Mouse (Mus musculus): Measurements from ENCODE around the gene Esam.

Esam gene

DNA sequence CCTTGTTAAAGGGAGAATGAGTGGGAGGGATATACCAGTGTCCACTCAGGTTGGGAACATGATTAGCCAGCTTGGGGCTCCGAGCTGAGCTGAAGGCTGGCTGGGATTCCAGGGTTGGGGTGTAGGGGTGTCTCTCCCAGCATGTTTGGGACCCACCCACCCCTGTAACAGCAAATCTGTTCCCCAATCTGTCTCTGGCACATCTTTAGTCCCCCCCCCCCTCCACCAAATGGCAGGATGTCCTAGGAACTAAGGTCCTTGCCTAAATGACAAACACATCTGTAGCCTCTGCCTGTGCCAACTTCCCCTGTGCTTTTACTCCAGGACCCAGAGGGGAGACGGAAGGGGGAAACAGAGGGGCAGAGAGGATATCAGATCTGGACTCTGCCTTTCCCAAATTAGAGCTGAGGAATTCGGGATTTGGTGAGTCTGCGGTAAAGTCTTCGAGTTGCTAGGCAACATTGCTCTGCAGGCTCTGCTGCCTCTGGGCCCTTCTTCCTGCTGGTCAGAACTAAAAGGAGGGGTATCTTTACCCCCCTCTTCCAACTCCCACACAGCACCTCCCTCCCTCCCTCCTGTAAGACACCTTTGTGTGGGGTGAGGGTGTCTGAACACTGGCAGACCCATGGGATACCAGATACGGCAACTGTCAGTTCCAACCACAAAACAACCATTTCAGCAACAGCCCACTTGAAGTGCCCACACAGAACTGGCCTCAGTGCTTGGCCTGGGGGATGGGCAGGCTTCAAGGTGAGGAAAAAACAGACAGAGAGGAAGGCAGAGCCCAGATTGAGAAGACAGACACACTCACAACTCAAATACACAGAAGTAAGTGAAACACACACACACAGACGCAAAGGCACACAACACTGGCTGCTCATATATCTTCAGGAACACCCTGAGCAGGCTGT is 27.2 kb downstream of the Esam start, which contains the start of gene Siae:
Gene Siae (plus strand): TSS at position 861 of the 911 bp plus-strand sequence.
- DNase-seq (ENCODE audit: low spot score): no peak

DNA sequence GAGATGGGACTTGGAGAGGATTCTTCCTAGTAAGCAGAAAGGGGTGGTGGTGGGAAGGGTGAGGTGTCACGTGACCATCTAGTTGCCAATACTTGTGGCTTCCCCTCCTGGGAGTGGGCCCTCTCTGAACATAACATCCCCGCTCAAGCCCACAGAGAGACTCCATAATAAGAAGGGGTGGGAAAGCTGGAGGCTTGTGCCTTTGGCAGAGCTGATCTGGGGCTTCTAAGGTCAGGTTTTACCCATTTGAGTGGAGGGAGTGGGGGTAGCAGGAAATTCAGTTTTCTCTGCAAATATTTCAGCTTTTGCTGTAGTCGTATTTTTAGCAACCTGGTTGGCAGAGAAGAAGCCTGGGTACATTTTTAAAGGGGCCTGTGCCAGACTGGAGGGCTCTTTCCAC is 28.5 kb downstream of the Esam start:
- DNase-seq (ENCODE audit: low spot score): no peak

DNA sequence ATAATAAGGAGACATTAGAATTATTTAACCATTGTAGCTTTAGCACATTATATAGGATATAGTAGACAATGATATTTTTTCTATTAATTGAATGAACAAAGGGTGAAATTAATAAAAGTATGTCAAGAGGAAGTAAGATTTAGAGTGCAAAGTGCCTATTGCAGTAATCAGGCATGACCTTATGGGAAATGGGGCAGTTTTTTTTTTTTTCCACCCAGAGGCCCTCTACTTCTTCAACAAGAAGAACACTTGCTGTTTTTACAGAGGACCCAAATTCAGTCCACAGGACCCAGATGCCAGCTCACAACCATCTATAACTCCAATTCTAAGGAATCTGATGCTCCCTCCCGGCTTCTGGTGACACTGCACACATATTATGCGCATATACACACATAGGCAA is 32.7 kb downstream of the Esam start:
- no peak for DNase-seq (ENCODE audit: low spot score)

DNA sequence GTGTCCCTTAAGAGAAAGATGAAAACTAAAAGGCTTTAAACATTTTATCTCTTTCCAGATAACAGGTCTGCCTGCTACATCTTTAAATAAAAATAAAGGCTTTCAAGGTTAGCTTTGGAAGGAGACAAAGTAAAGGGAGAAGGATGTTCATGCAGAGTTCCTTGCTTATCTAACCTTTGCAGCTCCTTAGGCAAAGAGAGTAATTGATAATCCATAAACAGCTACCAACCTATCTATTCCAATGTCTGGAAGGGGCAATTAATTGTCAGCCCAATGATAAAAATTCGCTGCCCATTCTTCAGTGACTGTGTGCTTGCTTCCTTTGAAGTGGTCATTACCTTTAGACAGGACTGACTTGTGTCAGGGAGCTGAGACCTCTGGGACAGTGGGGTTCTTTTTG is 35.9 kb downstream of the Esam start:
- no peak for DNase-seq (ENCODE audit: low spot score)

DNA sequence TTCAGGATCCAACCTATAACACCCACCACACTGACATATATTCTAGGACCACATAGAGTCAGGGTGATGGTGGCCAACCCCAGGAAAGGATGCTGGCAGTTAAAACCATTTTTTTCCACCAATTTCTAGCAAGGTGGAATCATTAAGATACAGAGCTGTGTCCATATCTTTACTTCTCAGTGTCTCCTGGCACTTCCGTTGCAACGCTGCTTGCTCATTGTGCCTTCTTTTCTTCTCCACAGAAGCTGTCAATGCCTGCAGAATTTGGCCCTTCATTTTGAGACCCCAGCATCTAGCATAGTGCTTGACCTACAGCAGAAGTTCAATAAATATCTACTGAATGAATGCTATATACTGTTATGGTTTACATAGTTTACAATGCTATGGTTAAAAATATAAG is 39.1 kb downstream of the Esam start:
- no peak for DNase-seq (ENCODE audit: low spot score)

DNA sequence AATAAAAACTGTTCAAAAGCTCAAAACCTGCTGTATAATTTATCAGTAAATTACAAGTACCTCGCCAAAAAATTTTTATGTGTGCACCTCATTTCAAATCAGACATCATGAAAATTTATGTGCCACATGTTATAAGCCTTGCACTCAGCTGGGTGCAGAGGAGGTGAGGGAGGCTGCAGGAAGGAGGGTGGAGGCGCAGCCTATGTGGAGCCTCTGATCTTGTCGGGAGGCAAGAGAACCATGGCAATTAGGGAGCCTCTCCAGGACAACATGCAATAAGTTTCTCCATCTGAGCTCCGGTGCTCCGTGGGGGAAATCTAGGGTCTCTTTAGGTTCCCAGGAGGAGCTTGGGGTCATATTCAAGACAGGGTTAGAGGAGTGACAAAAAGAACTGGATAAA is 39.6 kb downstream of the Esam start:
- no peak for DNase-seq (ENCODE audit: low spot score)

DNA sequence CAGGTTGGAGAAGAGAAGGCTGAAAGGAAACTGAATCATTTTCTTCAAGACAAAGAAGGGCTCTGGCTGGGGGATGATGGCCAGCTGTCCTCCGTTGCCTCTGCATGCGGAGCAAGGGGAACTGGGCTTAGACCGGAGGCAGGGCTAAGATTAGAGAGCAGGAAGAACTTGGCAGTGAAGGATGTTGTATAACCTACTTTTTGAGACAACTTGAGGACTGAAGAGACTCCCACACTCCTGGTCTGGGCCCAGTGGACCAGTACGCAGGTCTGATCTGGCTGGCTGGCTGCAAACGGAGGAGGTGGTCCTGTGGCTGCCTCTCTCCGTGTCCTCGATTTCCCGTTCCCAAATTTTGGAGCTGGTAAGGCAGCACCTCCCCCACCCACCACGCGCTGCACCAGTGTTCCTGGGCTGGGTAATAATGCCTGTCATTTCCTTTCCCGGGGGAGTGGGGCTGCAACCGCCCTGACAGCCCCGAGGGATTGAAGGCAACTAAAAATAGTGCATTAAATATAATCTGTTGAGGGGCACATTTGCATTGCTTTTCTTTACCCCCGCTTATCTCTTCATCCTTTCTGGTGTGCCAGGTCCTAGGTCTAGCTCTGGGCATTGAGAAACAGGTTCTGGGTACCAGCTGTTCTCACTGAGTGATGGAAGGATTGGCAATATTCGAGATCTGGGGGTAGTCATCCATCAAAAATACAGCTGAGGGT is 40.2 kb downstream of the Esam start:
- no peak for DNase-seq (ENCODE audit: low spot score)

DNA sequence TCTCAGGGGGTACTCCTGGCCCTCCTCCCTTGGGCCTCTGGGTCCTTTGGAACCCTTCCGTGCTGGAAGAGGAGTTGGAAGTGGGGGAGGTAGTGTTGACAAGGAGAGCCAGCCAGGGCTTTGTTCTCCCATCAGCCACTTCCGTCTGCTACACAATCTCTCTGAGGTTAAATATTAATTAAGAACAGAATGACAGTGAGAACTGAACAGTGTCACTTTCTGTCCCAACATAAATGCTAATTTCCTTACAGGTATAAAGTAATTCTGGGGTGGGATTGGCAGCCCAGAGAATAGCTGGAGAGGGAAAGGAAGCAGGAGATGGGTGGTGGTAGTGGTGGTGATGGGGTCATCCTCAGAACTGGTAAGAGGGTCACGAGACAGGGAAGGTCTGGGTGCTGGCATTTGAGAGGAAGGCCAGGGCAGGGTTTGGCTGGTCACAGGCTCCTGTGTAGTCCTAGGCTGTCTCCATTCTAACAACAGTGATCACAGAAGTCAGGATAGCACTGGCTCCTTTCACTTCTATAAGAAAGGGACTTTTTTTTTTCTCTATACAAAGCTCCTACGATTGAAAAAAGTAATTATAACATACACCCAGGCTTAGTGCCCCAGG is 40.8 kb downstream of the Esam start:
- no peak for DNase-seq (ENCODE audit: low spot score)

DNA sequence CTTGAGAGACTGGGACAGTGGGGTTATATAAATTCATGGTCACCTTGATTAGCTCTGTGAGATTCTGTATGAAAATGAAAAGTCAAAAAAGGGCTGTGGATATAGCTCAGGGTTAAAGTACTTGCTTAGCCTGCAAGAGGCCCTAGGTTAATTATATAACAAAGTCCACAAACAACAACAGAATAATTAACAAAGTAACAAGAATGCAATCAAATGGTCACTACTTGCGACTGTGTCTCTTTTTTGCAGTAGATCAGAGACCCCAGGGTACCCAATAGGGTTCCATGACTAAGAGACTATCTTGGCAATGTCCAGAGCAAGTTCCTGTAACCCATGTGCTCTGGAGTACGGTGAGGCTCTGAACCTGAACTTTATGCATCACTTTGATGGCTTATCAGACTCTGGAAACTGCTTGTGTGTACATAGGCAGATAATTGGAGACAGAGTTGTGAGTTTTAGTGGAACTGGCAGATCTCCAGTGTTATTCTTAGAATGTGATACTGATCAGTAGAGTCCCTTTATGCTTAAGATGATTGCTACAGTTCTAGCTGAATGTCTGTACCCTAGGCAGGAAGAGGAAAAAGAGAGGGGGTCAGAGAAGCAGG is 41.5 kb downstream of the Esam start:
- DNase-seq (ENCODE audit: low spot score): no peak

DNA sequence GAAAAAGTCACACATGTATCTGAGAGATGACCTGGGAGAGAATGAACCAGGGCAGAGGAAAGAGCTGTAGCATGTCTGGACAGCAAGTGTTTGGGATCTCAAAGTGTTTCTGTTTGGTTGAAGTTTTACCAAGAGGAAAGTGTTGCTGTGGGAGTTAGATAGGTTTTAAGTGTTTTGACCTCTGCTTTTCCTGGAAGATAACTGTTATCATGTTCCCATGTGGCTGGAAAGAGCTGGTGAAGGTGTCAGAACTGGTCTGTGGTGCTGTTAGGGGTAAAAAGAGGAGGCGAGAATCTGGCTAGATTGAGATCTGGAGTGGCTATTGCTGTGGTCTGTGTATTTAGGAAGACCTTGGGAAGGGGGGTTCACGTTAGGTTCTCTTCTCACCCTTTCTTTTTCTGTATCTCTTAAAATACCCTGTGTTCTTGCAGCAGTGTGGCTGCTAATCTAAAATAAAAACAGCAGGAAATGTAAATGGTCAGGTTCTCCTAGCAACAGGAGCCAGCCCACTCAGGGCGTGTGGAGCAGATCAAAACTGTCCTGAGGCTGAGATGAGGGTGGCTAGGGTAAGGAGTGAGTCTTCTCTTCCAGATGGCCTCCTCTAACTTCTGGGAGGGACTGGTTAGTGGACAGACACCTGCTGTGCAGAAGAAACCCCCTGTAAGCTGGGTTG is 44.5 kb downstream of the Esam start:
- no peak for DNase-seq (ENCODE audit: low spot score)

DNA sequence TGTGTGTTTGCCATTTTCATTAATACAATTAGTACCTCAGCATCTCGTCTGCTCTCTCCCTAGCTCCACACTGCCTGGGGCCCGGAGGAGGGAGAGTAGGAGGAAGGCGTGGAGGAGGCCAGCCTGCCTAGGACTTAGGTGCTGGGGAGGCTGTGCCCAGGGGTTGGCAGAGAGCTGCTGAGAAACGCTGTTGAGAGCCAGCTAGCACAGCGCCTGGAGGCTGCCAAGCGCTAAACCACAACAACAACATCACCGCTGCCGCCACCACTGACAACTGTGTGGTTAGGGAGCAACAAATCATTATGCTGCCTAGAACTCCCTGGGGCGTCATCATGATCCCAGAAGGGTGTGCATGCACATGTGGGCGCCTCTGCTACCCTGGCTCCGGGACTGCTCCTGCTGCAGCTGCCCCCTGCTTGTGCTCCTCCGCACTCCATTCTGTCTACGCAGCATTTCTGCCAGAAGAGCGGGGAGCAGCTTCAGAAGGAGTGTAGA is 48.6 kb downstream of the Esam start:
- no peak for DNase-seq (ENCODE audit: low spot score)

DNA sequence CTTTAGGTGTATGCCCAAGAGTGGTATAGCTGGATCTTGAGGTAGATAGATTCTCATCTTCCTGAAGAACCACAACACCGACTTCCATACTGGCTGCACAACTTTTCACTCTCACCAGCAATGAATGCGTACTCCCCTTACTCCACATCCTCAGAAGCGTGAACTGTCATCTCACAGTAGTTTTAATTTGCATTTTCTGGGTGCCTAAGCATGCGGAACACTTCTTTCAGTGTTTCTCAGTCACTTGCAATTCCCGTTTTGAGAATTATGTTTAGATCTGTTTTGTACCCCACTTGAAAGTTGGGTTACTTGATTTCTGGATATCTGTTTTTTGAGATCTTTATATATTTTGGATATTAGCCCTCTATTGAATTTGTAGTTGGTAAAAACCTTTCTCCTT is 55.7 kb downstream of the Esam start:
- DNase-seq (ENCODE audit: low spot score): no peak

DNA sequence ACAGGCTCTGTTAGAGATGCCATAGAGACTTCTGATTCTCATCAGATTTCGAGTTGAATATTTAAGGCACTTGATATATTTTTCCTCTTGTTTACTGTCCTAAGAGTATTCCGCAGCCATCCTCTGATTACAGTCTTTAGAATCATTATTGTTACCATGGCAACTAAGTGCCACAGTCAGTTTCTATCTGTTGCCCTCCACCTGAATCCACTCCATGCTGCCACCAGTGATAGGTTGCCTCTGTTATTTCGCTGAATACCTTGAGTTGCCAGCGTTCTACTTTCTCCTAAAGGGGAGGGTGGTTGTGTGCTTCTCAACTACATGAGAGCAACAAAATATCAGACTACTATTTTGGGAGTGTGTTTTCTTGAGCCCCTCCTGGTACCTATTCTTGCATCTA is 58.8 kb downstream of the Esam start:
- no peak for DNase-seq (ENCODE audit: low spot score)
